Mouse (Mus musculus): ENCODE results near the gene Tceal7. TPM values are rescaled to one million over a fixed set of nuclear protein-coding genes. Genes with fewer than 3 reads are reported as not detected.

The Tceal7 gene
- polyA plus RNA-seq, 1 experiment from 2014 or later: 0.69 TPM

DNA sequence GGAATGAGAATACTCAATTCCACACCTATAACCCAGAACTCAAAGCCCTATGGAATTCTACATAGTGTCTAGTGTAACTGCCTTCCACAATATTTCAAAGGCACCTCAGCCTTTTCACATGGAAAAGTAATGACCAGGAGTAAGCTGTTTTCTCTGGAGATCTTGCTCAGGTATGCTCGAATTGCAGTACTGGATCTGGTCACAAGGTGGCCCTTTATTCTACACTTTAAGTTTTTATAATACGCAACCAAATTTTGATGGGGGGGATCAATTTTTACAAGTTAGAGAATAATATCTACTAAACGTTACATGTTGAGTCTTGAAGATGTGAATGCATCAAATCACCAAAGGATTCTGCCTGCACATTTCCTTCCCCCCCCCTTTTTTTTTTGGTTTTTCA lies 23.5 kb downstream of the Tceal7 start:
- DNase-seq (ENCODE audit: low spot score) (no peak), ATAC-seq (replicated peaks; ENCODE audit: low FRiP score) (no peak)
- no peak overlapping the region for H3K9ac ChIP-seq (ENCODE audit: low read depth, low read length)
- H3K36me3 ChIP-seq (ENCODE audit: control insufficient read depth, insufficient read depth, low read length): no peaks in the 10 kb centered on the region
- H3K27ac ChIP-seq (ENCODE audit: low read depth, low read length): no peak overlapping the region
- no peaks in the 10 kb centered on the region for H3K4me1 ChIP-seq (replicated peaks; ENCODE audit: control insufficient read depth, insufficient read depth, low read length)
- 51% methylated on average over 3 of the region's 3 CpGs for WGBS
- no peaks in the 10 kb centered on the region for H3K27me3 ChIP-seq (replicated peaks; ENCODE audit: control insufficient read depth, insufficient read depth, low read length)
- no peaks in the 10 kb centered on the region for H3K9me3 ChIP-seq (ENCODE audit: control insufficient read depth, low read length)
- no peak overlapping the region for H3K4me2 ChIP-seq
- no peak overlapping the region for H3K4me3 ChIP-seq (ENCODE audit: low read depth, low read length)

DNA sequence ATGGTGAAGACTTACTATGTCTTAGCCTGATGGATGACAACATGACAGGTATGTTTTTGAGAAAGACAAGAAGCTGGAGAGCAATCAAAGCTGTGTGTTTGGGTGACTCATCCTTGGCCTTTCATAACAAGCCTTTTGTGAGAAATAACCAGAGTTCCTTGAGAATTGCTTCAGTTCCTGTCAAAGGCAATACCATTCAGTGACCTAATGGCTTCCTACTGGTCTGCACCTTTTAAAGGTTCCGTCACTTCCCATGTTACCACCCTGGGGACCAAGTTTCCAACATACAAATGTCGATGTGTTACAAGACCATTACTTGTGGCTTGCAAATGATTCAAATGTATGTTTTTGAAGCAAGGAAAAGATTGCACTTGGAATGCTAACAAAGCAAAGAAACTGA lies 28.6 kb downstream of the Tceal7 start:
- no peak overlapping the region for H3K27ac ChIP-seq (ENCODE audit: low read depth, low read length)
- H3K9ac ChIP-seq (ENCODE audit: low read depth, low read length): no peak overlapping the region
- ATAC-seq (replicated peaks; ENCODE audit: low FRiP score) (no peak), DNase-seq (ENCODE audit: low spot score) (no peak)
- 87% methylated on average over 2 of the region's 2 CpGs for WGBS
- H3K9me3 ChIP-seq (ENCODE audit: control insufficient read depth, low read length): no peaks in the 10 kb centered on the region
- no peak overlapping the region for H3K4me2 ChIP-seq
- H3K4me3 ChIP-seq (ENCODE audit: low read depth, low read length): no peak overlapping the region
- no peaks in the 10 kb centered on the region for H3K27me3 ChIP-seq (replicated peaks; ENCODE audit: control insufficient read depth, insufficient read depth, low read length)
- no peaks in the 10 kb centered on the region; the same call in 1 of the 2 replicates for H3K36me3 ChIP-seq (ENCODE audit: control insufficient read depth, insufficient read depth, low read length)
- no peaks in the 10 kb centered on the region for H3K4me1 ChIP-seq (replicated peaks; ENCODE audit: control insufficient read depth, insufficient read depth, low read length)

- peak within 1 kb of the TSS; percentile 58; the same call in 1 of the 2 replicates for H3K27ac ChIP-seq (ENCODE audit: low read depth, low read length)
- peak within 1 kb of the TSS; percentile 75 for H3K9ac ChIP-seq (ENCODE audit: low read depth, low read length)
- DNase-seq (ENCODE audit: low spot score): peak; percentile 73
- no peaks in the 10 kb centered on the region for H3K9me3 ChIP-seq (ENCODE audit: control insufficient read depth, low read length)
- no peaks in the 10 kb centered on the region for H3K4me1 ChIP-seq (replicated peaks; ENCODE audit: control insufficient read depth, insufficient read depth, low read length)
- no peaks in the 10 kb centered on the region for H3K27me3 ChIP-seq (replicated peaks; ENCODE audit: control insufficient read depth, insufficient read depth, low read length)
- H3K4me3 ChIP-seq (ENCODE audit: low read depth, low read length): peak within 1 kb of the TSS; percentile 64
- peak; percentile 94 for ATAC-seq (replicated peaks; ENCODE audit: low FRiP score)
- H3K4me2 ChIP-seq: peak within 1 kb of the TSS; percentile 66
- 28% methylated on average over 20 of the region's 20 CpGs for WGBS
- H3K36me3 ChIP-seq (ENCODE audit: control insufficient read depth, insufficient read depth, low read length): no peaks in the 10 kb centered on the region; the same call in 1 of the 2 replicates
These were observed 30.1 kb downstream of the Tceal7 start, which contains the start of gene Tceal9 for GRCm38 (mm10) chrX:136244574-136245229. Gene Tceal9 (plus strand): TSS chrX:136245079.

DNA sequence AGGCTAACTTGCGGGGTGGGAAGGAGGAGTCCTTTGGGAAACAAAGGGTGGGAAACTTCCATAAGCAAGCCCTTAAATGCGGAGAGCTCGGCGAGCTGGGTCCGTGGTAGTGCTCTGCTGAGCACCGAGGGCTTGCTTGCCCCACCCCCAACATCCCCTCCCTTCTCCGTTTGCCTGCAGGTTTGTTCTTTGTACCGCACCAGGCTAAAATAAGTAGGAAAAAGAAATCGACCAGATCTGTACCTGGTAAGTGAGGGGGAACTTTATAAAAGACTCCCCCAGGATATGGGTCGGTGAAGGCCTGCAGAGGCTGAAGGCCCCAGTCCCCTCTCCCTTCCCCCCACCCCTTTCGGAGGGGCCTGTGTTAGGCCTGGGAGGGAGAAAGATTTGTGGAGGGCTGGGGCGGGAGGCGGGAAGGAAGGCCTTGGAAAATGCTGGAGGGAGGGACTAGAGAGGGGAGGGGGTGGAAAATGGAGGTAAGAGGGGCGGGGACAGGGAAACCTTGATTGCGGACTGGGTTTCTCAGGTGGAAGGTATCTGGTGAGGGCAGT lies 31.0 kb downstream of the Tceal7 start:
- H3K27me3 ChIP-seq (replicated peaks; ENCODE audit: control insufficient read depth, insufficient read depth, low read length): no peaks in the 10 kb centered on the region
- DNase-seq (ENCODE audit: low spot score) (no peak), ATAC-seq (replicated peaks; ENCODE audit: low FRiP score) (peak; percentile 65)
- peak overlapping the region; percentile 75 for H3K9ac ChIP-seq (ENCODE audit: low read depth, low read length)
- peak overlapping the region; percentile 64 for H3K4me3 ChIP-seq (ENCODE audit: low read depth, low read length)
- peak overlapping the region; percentile 58; the same call in 1 of the 2 replicates for H3K27ac ChIP-seq (ENCODE audit: low read depth, low read length)
- H3K4me2 ChIP-seq: peak overlapping the region; percentile 66
- 20% methylated on average over 15 of the region's 15 CpGs for WGBS
- no peaks in the 10 kb centered on the region; the same call in 1 of the 2 replicates for H3K36me3 ChIP-seq (ENCODE audit: control insufficient read depth, insufficient read depth, low read length)
- H3K9me3 ChIP-seq (ENCODE audit: control insufficient read depth, low read length): no peaks in the 10 kb centered on the region
- H3K4me1 ChIP-seq (replicated peaks; ENCODE audit: control insufficient read depth, insufficient read depth, low read length): no peaks in the 10 kb centered on the region

GRCm38 (mm10) chrX:136248811-136249210 lies 34.2 kb downstream of the Tceal7 start:
- H3K4me2 ChIP-seq: no peak overlapping the region
- H3K4me1 ChIP-seq (replicated peaks; ENCODE audit: control insufficient read depth, insufficient read depth, low read length): peaks cover 4% of the 10 kb centered on the region; the same call in 1 of the 2 replicates
- DNase-seq (ENCODE audit: low spot score) (no peak), ATAC-seq (replicated peaks; ENCODE audit: low FRiP score) (no peak)
- no peak overlapping the region for H3K27ac ChIP-seq (ENCODE audit: low read depth, low read length)
- H3K27me3 ChIP-seq (replicated peaks; ENCODE audit: control insufficient read depth, insufficient read depth, low read length): no peaks in the 10 kb centered on the region
- no peak overlapping the region for H3K4me3 ChIP-seq (ENCODE audit: low read depth, low read length)
- no peak overlapping the region for H3K9ac ChIP-seq (ENCODE audit: low read depth, low read length)
- H3K36me3 ChIP-seq (ENCODE audit: control insufficient read depth, insufficient read depth, low read length): no peaks in the 10 kb centered on the region; the same call in 1 of the 2 replicates
- WGBS: 73% methylated on average over 6 of the region's 6 CpGs
- no peaks in the 10 kb centered on the region for H3K9me3 ChIP-seq (ENCODE audit: control insufficient read depth, low read length)

DNA sequence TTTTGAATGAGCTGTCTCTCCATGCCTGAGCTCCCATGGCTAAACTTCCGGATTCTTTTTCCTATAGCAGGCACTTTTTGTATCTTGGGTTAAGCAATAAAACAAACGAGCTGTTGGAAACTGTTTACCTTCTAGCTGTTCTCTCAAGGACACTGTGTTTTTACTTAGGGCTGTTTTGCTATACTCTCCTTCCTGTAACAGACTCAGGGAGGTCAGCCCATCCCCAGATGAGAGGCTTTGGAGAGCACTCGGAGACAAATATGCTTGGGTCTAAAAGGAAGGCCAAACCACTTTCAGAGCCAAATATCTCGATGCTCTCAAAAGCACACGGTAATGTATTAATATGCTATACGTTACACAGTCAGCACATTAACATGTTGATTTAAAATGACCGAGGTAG lies 35.1 kb downstream of the Tceal7 start:
- Histone ChIP-seq H3K4me1 (replicated peaks; ENCODE audit: control insufficient read depth, insufficient read depth, low read length) (peaks cover 4% of the 10 kb centered on the region; the same call in 1 of the 2 replicates), H3K4me3 (ENCODE audit: low read depth, low read length) (no peak overlapping the region), H3K27ac (ENCODE audit: low read depth, low read length) (no peak overlapping the region), H3K4me2 (no peak overlapping the region), H3K9me3 (ENCODE audit: control insufficient read depth, low read length) (no peaks in the 10 kb centered on the region), H3K9ac (ENCODE audit: low read depth, low read length) (no peak overlapping the region), H3K27me3 (replicated peaks; ENCODE audit: control insufficient read depth, insufficient read depth, low read length) (no peaks in the 10 kb centered on the region), H3K36me3 (ENCODE audit: control insufficient read depth, insufficient read depth, low read length) (no peaks in the 10 kb centered on the region; the same call in 1 of the 2 replicates)
- DNase-seq (ENCODE audit: low spot score) (no peak), ATAC-seq (replicated peaks; ENCODE audit: low FRiP score) (no peak)
- WGBS: 67% methylated on average over 7 of the region's 7 CpGs

- H3K27me3 ChIP-seq (replicated peaks; ENCODE audit: control insufficient read depth, insufficient read depth, low read length): no peaks in the 10 kb centered on the region
- no peaks in the 10 kb centered on the region; the same call in 1 of the 2 replicates for H3K36me3 ChIP-seq (ENCODE audit: control insufficient read depth, insufficient read depth, low read length)
- 41% methylated on average over 6 of the region's 6 CpGs for WGBS
- no peak overlapping the region for H3K9ac ChIP-seq (ENCODE audit: low read depth, low read length)
- DNase-seq (ENCODE audit: low spot score) (no peak), ATAC-seq (replicated peaks; ENCODE audit: low FRiP score) (peak; percentile 90)
- no peak overlapping the region for H3K4me3 ChIP-seq (ENCODE audit: low read depth, low read length)
- H3K9me3 ChIP-seq (ENCODE audit: control insufficient read depth, low read length): no peaks in the 10 kb centered on the region
- H3K4me1 ChIP-seq (replicated peaks; ENCODE audit: control insufficient read depth, insufficient read depth, low read length): peaks cover 4% of the 10 kb centered on the region; the same call in 1 of the 2 replicates
- peak overlapping the region; percentile 22; the same call in 1 of the 2 replicates for H3K4me2 ChIP-seq
- no peak overlapping the region for H3K27ac ChIP-seq (ENCODE audit: low read depth, low read length)
These were observed 37.6 kb downstream of the Tceal7 start for GRCm38 (mm10) chrX:136252023-136252729.

- 75% methylated on average over 5 of the region's 5 CpGs for WGBS
- H3K4me1 ChIP-seq (replicated peaks; ENCODE audit: control insufficient read depth, insufficient read depth, low read length): no peaks in the 10 kb centered on the region
- no peak for ATAC-seq (replicated peaks; ENCODE audit: low FRiP score)
- H3K36me3 ChIP-seq (ENCODE audit: control insufficient read depth, insufficient read depth, low read length): no peaks in the 10 kb centered on the region
- H3K4me2 ChIP-seq: no peak overlapping the region
- H3K27ac ChIP-seq (ENCODE audit: low read depth, low read length): no peak overlapping the region
- no peaks in the 10 kb centered on the region for H3K27me3 ChIP-seq (replicated peaks; ENCODE audit: control insufficient read depth, insufficient read depth, low read length)
- H3K9me3 ChIP-seq (ENCODE audit: control insufficient read depth, low read length): no peaks in the 10 kb centered on the region
- H3K9ac ChIP-seq (ENCODE audit: low read depth, low read length): no peak overlapping the region
- H3K4me3 ChIP-seq (ENCODE audit: low read depth, low read length): no peak overlapping the region
- DNase-seq (ENCODE audit: low spot score): no peak
These were observed 53.1 kb downstream of the Tceal7 start for GRCm38 (mm10) chrX:136267720-136268119.
